Mouse (Mus musculus): ENCODE data around the gene Hist3h2ba. TPM values are rescaled to one million over a fixed set of nuclear protein-coding genes. Genes with fewer than 3 reads are reported as not detected.

Hist3h2ba gene
- total and polyA plus RNA-seq, 3 experiments = 0.21 to 48.2 TPM; not detected in 1

GRCm38 (mm10) chr11:58954420-58955142, 5.9 kb downstream of the Hist3h2ba start, which contains the start of the genes Hist3h2a and Trim17 (continued):
- TF ChIP-seq KAT2A (conservative IDR thresholded peaks at IDR 0.05; ENCODE audit: low read depth, low read length) (no peak), CHD2 (IDR thresholded peaks at IDR 0.05; ENCODE audit: low read length) (peak; percentile 87), EP300 (IDR thresholded peaks at IDR 0.05; ENCODE audit: low read depth in 1 of 2, low read length in 2 of 2) (peak in 1 of 2 experiments; percentile 30; a peak in 1 of 4 replicates), CTCF (IDR thresholded peaks at IDR 0.05 in 2 of 3, conservative IDR thresholded peaks at IDR 0.05 in 1 of 3; ENCODE audit: control insufficient read depth in 1 of 3, insufficient read depth in 1 of 3, low read depth in 2 of 3, low read length in 3 of 3, poor library complexity in 1 of 3, severe bottlenecking in 1 of 3) (peak; percentile 9 to 36 (median 32); a peak in 4 of 6 replicates), ELF1 (IDR thresholded peaks at IDR 0.05; ENCODE audit: low read depth, low read length) (peak; percentile 39; the same call in 1 of the 2 replicates), ZMIZ1 (IDR thresholded peaks at IDR 0.05; ENCODE audit: low read depth, low read length) (peak; percentile 100), POLR2AphosphoS5 (IDR thresholded peaks at IDR 0.05; ENCODE audit: borderline replicate concordance, low read depth, low read length) (peak; percentile 98), POLR2A (IDR thresholded peaks at IDR 0.05; ENCODE audit: control insufficient read depth in 1 of 2, insufficient read depth in 1 of 2, low read depth in 1 of 2, low read length in 2 of 2, poor library complexity in 1 of 2) (peak; percentile 96 to 99), MEF2A (IDR thresholded peaks at IDR 0.05; ENCODE audit: extremely low read depth, insufficient replicate concordance, low read depth, low read length, poor library complexity, severe bottlenecking) (peak; percentile 88), ZNF384 (IDR thresholded peaks at IDR 0.05; ENCODE audit: low read depth, low read length) (no peak), SMC3 (IDR thresholded peaks at IDR 0.05; ENCODE audit: low read depth, low read length) (no peak; the same call in 1 of the 2 replicates), RCOR1 (IDR thresholded peaks at IDR 0.05; ENCODE audit: low read depth, low read length) (no peak), HCFC1 (IDR thresholded peaks at IDR 0.05; ENCODE audit: low read depth, low read length) (peak; percentile 82), E2F4 (IDR thresholded peaks at IDR 0.05; ENCODE audit: borderline replicate concordance, low read depth, low read length) (no peak), ETS1 (IDR thresholded peaks at IDR 0.05; ENCODE audit: low read depth, low read length) (peak; percentile 75; the same call in 1 of the 2 replicates), CHD1 (IDR thresholded peaks at IDR 0.05; ENCODE audit: low read depth, low read length) (no peak)

GRCm38 (mm10) chr11:58955143-58955867, 6.6 kb downstream of the Hist3h2ba start:
- peak overlapping the region; percentile 37 to 74 for H3K4me3 ChIP-seq (ENCODE audit: control insufficient read depth in 1 of 2, insufficient read depth in 1 of 2, low read depth in 2 of 2, low read length in 2 of 2)
- peaks cover 11% of the 10 kb centered on the region for H3K79me2 ChIP-seq (ENCODE audit: control insufficient read depth, insufficient read depth, low read length, poor library complexity)
- peak overlapping the region; percentile 82 for H3K9ac ChIP-seq (ENCODE audit: control insufficient read depth, low read depth, low read length, poor library complexity, severe bottlenecking)
- H3K4me1 ChIP-seq (ENCODE audit: control insufficient read depth in 1 of 2, insufficient read depth in 2 of 2, low read length in 2 of 2) = peaks cover 5 to 16% of the 10 kb centered on the region in 2 experiments; a peak in 3 of 4 replicates
- peaks cover 0 to 14% of the 10 kb centered on the region in 2 experiments; a peak in 2 of 4 replicates for H3K36me3 ChIP-seq (ENCODE audit: control insufficient read depth in 1 of 2, insufficient read depth in 2 of 2, low read length in 2 of 2)
- H3K27me3 ChIP-seq (ENCODE audit: control insufficient read depth in 1 of 2, insufficient read depth in 2 of 2, low read length in 2 of 2) = peaks cover 0 to 3% of the 10 kb centered on the region in 2 experiments; a peak in 2 of 4 replicates
- TF ChIP-seq JUND (IDR thresholded peaks at IDR 0.05; ENCODE audit: low read depth, low read length) (no peak), MAX (IDR thresholded peaks at IDR 0.05; ENCODE audit: low read length) (no peak), MXI1 (IDR thresholded peaks at IDR 0.05; ENCODE audit: low read depth, low read length) (peak; percentile 9; the same call in 1 of the 2 replicates), UBTF (IDR thresholded peaks at IDR 0.05; ENCODE audit: borderline replicate concordance, insufficient read depth, low read depth, low read length) (no peak), MAZ (IDR thresholded peaks at IDR 0.05; ENCODE audit: low read depth, low read length) (no peak), MYB (IDR thresholded peaks at IDR 0.05; ENCODE audit: low read depth, low read length) (no peak), GABPA (IDR thresholded peaks at IDR 0.05; ENCODE audit: low read depth, low read length) (no peak), ZC3H11A (IDR thresholded peaks at IDR 0.05; ENCODE audit: low read depth, low read length) (no peak), SMC3 (IDR thresholded peaks at IDR 0.05; ENCODE audit: low read depth, low read length) (0 out of 2 replicates have a peak, but pooled peaks have one; percentile 10), CHD2 (IDR thresholded peaks at IDR 0.05; ENCODE audit: low read length) (no peak), ZMIZ1 (IDR thresholded peaks at IDR 0.05; ENCODE audit: low read depth, low read length) (no peak), ELF1 (IDR thresholded peaks at IDR 0.05; ENCODE audit: low read depth, low read length) (no peak), HCFC1 (IDR thresholded peaks at IDR 0.05; ENCODE audit: low read depth, low read length) (no peak), NELFE (IDR thresholded peaks at IDR 0.05; ENCODE audit: low read depth, low read length) (0 out of 2 replicates have a peak, but pooled peaks have one; percentile 7), ZKSCAN1 (IDR thresholded peaks at IDR 0.05; ENCODE audit: low read depth, low read length) (no peak), RAD21 (IDR thresholded peaks at IDR 0.05; ENCODE audit: low read depth, low read length) (no peak), CHD1 (IDR thresholded peaks at IDR 0.05; ENCODE audit: low read depth, low read length) (peak; percentile 89), USF2 (IDR thresholded peaks at IDR 0.05; ENCODE audit: borderline replicate concordance in 1 of 2, insufficient read depth in 1 of 2, low read depth in 1 of 2, low read length in 2 of 2) (no peak), POLR2A (IDR thresholded peaks at IDR 0.05; ENCODE audit: control insufficient read depth in 1 of 2, insufficient read depth in 1 of 2, low read depth in 1 of 2, low read length in 2 of 2, poor library complexity in 1 of 2) (peak in 1 of 2 experiments; percentile 71; a peak in 2 of 4 replicates)
- DNase-seq (ENCODE audit: low read depth, low spot score) = peak; percentile 81
- peak overlapping the region; percentile 92 for H3K27ac ChIP-seq (ENCODE audit: control insufficient read depth, low read depth, low read length)
- H3K9me3 ChIP-seq (replicated peaks; ENCODE audit: insufficient read depth, low read length) = no peaks in the 10 kb centered on the region

Measured in MEL (cell line).